Mouse (Mus musculus) testis, adult 2 months (tissue): Measurements from ENCODE around the gene Tnrc6c. TPM values are rescaled to one million over a fixed set of nuclear protein-coding genes. Genes with fewer than 3 reads are reported as not detected.

Source experiments
- H3K27ac ChIP-seq: fragments of 200-500 bp; 2 replicates; pipeline ENCODE4 v1.5.1; 2012; ENCODE audit warnings: low read depth, low read length; ENCODE audit not compliant: control insufficient read depth, insufficient read depth
- H3K27me3 ChIP-seq: fragments of 200-500 bp; 2 replicates; pipeline ENCODE4 v1.6.1; 2012; ENCODE audit warnings: mild to moderate bottlenecking, low read length, moderate library complexity; ENCODE audit not compliant: control insufficient read depth, insufficient read depth
- H3K36me3 ChIP-seq: fragments of 200-500 bp; 2 replicates; pipeline ENCODE4 v1.6.1; 2012; ENCODE audit warnings: mild to moderate bottlenecking, low read length; ENCODE audit not compliant: control insufficient read depth, insufficient read depth
- H3K4me1 ChIP-seq: fragments of 200-500 bp; 2 replicates; pipeline ENCODE4 v1.6.1; 2012; ENCODE audit warnings: low read length; ENCODE audit not compliant: control insufficient read depth, insufficient read depth
- H3K4me3 ChIP-seq: fragments of 200-500 bp; 2 replicates; pipeline ENCODE4 v1.5.1; 2012; ENCODE audit warnings: low read depth, mild to moderate bottlenecking, low read length, moderate library complexity, mixed read lengths; ENCODE audit not compliant: control insufficient read depth
- CTCF ChIP-seq: fragments of 200-500 bp; IDR thresholded peaks from 2 replicates; pipeline ENCODE4 v1.5.1; 2012; ENCODE audit warnings: low read depth, mild to moderate bottlenecking, inconsistent platforms, low read length, moderate library complexity; ENCODE audit not compliant: control insufficient read depth, insufficient read depth, insufficient replicate concordance
- POLR2A ChIP-seq: fragments of 200-500 bp; IDR thresholded peaks from 2 replicates; pipeline ENCODE4 v1.6.1; 2012; ENCODE audit warnings: low read depth, mild to moderate bottlenecking, inconsistent platforms, low read length, moderate library complexity; ENCODE audit not compliant: control insufficient read depth
- polyA plus RNA-seq: library from polyadenylated mRNA; depleted of rRNA; stranded (reverse); fragments of >200 nt; gene quantifications from 2 replicates; pipeline ENCODE4 v1.2.3, GENCODE M21; 2012

Tnrc6c gene
- polyA plus RNA-seq, 1 experiment = 28.0 TPM

GRCm38 (mm10) chr11:117768725-117769682, 114.9 kb downstream of the Tnrc6c start:
- no peak overlapping the region for H3K27ac ChIP-seq
- H3K4me3 ChIP-seq = no peak overlapping the region
- peaks cover 7% of the 10 kb centered on the region for H3K4me1 ChIP-seq
- no peaks in the 10 kb centered on the region for H3K36me3 ChIP-seq
- H3K27me3 ChIP-seq = no peaks in the 10 kb centered on the region
- TF ChIP-seq POLR2A = no peak
- TF ChIP-seq CTCF = no peak

GRCm38 (mm10) chr11:117769683-117770047, 115.6 kb downstream of the Tnrc6c start:
- Histone ChIP-seq H3K36me3 (no peaks in the 10 kb centered on the region), H3K27ac (no peak overlapping the region)
- TF ChIP-seq CTCF (no peak), POLR2A (no peak)

GRCm38 (mm10) chr11:117770407-117770806, 116.3 kb downstream of the Tnrc6c start:
- no peak overlapping the region for H3K27ac ChIP-seq
- H3K36me3 ChIP-seq = no peaks in the 10 kb centered on the region
- TF ChIP-seq CTCF = no peak
- no peak for TF ChIP-seq POLR2A
- peaks cover 7% of the 10 kb centered on the region for H3K4me1 ChIP-seq
- H3K27me3 ChIP-seq = no peaks in the 10 kb centered on the region
- H3K4me3 ChIP-seq = no peak overlapping the region

More at GRCm38 (mm10) chr11:117769683-117770047, 115.6 kb downstream of the Tnrc6c start:
- Histone ChIP-seq H3K4me1 (peaks cover 7% of the 10 kb centered on the region), H3K4me3 (no peak overlapping the region), H3K27me3 (no peaks in the 10 kb centered on the region)

- Histone ChIP-seq H3K27me3 (no peaks in the 10 kb centered on the region), H3K4me3 (no peak overlapping the region), H3K27ac (no peak overlapping the region), H3K4me1 (peaks cover 7% of the 10 kb centered on the region), H3K36me3 (no peaks in the 10 kb centered on the region)
- no peak for TF ChIP-seq CTCF
- TF ChIP-seq POLR2A = no peak
These were observed 118.3 kb downstream of the Tnrc6c start for GRCm38 (mm10) chr11:117772352-117772751.

- Histone ChIP-seq H3K27me3 (no peaks in the 10 kb centered on the region), H3K27ac (no peak overlapping the region), H3K4me3 (no peak overlapping the region), H3K4me1 (peaks cover 22% of the 10 kb centered on the region), H3K36me3 (no peaks in the 10 kb centered on the region)
- no peak for TF ChIP-seq CTCF
These were observed 120.8 kb downstream of the Tnrc6c start for GRCm38 (mm10) chr11:117774925-117775324.

GRCm38 (mm10) chr11:117775540-117775939, 121.5 kb downstream of the Tnrc6c start:
- no peak overlapping the region for H3K27ac ChIP-seq

GRCm38 (mm10) chr11:117776085-117776792, 122.2 kb downstream of the Tnrc6c start:
- Histone ChIP-seq H3K4me1 (peaks cover 33% of the 10 kb centered on the region), H3K36me3 (no peaks in the 10 kb centered on the region), H3K27ac (no peak overlapping the region), H3K4me3 (no peak overlapping the region), H3K27me3 (no peaks in the 10 kb centered on the region)
- TF ChIP-seq CTCF = no peak
- no peak for TF ChIP-seq POLR2A

More at GRCm38 (mm10) chr11:117775540-117775939, 121.5 kb downstream of the Tnrc6c start:
- H3K27me3 ChIP-seq = no peaks in the 10 kb centered on the region
- H3K36me3 ChIP-seq = no peaks in the 10 kb centered on the region
- peaks cover 27% of the 10 kb centered on the region for H3K4me1 ChIP-seq
- TF ChIP-seq CTCF = no peak
- TF ChIP-seq POLR2A = no peak
- H3K4me3 ChIP-seq = no peak overlapping the region
